Mouse (Mus musculus) liver, embryonic 15.5 days (tissue): ENCODE results near the gene Maco1. TPM values are rescaled to one million over a fixed set of nuclear protein-coding genes. Genes with fewer than 3 reads are reported as not detected.

Experiments
- polyA plus RNA-seq: library from polyadenylated mRNA; unstranded; fragments of >200 nt; fragmentation: Nextera tagmentation; extraction: Ambion mirVana; gene quantifications from 2 replicates; pipeline ENCODE4 v1.2.1, GENCODE M21; 2015

Gene Maco1
- polyA plus RNA-seq, 1 experiment from 2014 or later = 16.0 TPM

Other genes starting within 250 kb of the Maco1 start
- 1.4 and 2.0 TPM in 2 replicates for gene Man1c1, start 149.1 kb downstream of the Maco1 start, polyA plus RNA-seq
- gene Ldlrap1, start 85.3 kb downstream of the Maco1 start, polyA plus RNA-seq = 21.8 and 22.4 TPM in 2 replicates
- gene Rhd, start 11.2 kb upstream of the Maco1 start, polyA plus RNA-seq = 587 and 603 TPM in 2 replicates
- gene Tmem50a, start 61.7 kb upstream of the Maco1 start, polyA plus RNA-seq = 70.6 and 79.4 TPM in 2 replicates
- 280 and 309 TPM in 2 replicates for gene Rsrp1, start 70.2 kb upstream of the Maco1 start, polyA plus RNA-seq
- gene Syf2, start 77.6 kb upstream of the Maco1 start, polyA plus RNA-seq = 46.4 and 50.2 TPM in 2 replicates